Mouse (Mus musculus) Patski (cell line): ENCODE measurements around the gene 3300002I08Rik. TPM values are rescaled to one million over a fixed set of nuclear protein-coding genes. Genes with fewer than 3 reads are reported as not detected.
A peak's percentile ranks its signal among the peaks of the same experiment; 100 is the strongest.
"Not testable (repeated sequence)": the region's sequence is repeated elsewhere in the genome, so short reads cannot be mapped to it uniquely, and the experiment has no call there.

Experiments
- ATAC-seq: fragments of 100-300 bp; one replicate; pipeline ENCODE4 v1.8.0; 2021
- CTCF ChIA-PET: fragments of 350-600 bp; sonication (Branson Sonifier 250); formaldehyde crosslinking; loops from one replicate; lab custom pipeline; 2022; ENCODE audit warnings: inconsistent platforms; lab: Charles Lee
- POLR2A ChIA-PET: fragments of 350-600 bp; sonication (Branson Sonifier 250); formaldehyde crosslinking; loops from one replicate; lab custom pipeline; 2022; ENCODE audit warnings: antibody characterized with exemption, inconsistent platforms; lab: Charles Lee
- DNase-seq: peaks from one replicate; pipeline ENCODE4 v3.0.0-alpha.2; 2011; ENCODE audit warnings: low read depth, low spot score
- H3K27me3 ChIP-seq: fragments of 371-371 bp; one replicate; pipeline ENCODE4 v1.5.1; 2021
- CTCF ChIP-seq: fragments of 100-300 bp; IDR thresholded peaks from one replicate; pipeline ENCODE4 v1.5.1; 2021
- in situ Hi-C: fragments of 300-500 bp; cut with MboI; formaldehyde crosslinking; loops from 3 replicates; pipeline ENCODE4 v1.11.1; 2018; ENCODE audit warnings: low pct_unique_long_range_greater_than_20kb, mixed read lengths
- polyA plus RNA-seq: library from polyadenylated mRNA; unstranded; gene quantifications from one replicate; pipeline ENCODE4 v1.2.3, GENCODE M21; 2021

The 3300002I08Rik gene
- 3.8 TPM for polyA plus RNA-seq

DNA sequence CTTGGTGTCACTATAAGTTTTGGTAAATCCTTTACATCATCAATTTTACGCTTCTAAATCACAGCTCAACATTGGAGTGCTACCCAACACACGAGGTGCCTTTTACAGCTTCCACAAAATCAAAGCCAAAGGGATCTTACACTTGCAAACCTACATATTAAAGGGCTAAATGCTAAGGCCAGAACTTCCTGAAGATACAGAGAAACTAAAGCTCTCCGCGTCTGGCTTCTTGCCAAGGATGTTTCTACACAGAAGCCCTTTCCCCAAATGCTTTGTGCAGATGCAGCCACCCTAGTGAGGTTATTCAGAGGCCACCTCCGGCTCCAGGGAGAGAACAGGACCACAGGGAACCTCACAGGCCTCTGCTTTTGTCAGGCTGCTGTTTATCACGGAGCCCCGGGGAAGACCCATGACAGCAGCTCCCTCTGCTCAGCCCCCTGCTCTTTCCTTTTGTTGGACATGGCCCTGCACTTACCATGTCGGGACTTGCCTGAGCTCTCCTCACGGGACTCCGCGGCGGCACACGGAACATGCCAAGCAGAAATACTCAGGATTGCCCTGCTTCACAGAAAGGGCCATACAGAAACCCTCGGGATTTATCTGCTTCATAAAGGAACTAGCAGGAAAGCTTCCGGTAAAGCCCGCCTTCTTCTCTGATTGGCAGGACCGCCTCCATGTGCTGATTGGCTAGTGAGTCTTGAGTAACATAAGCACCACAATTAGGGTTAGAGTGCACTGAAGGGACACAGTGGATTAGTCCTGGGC lies at the start of gene 3300002I08Rik:
Gene 3300002I08Rik, minus strand, starts transcription at position 653 of the 765 bp plus-strand sequence.
- CTCF ChIA-PET, in situ Hi-C loops, POLR2A ChIA-PET: not testable (repeated sequence)

DNA sequence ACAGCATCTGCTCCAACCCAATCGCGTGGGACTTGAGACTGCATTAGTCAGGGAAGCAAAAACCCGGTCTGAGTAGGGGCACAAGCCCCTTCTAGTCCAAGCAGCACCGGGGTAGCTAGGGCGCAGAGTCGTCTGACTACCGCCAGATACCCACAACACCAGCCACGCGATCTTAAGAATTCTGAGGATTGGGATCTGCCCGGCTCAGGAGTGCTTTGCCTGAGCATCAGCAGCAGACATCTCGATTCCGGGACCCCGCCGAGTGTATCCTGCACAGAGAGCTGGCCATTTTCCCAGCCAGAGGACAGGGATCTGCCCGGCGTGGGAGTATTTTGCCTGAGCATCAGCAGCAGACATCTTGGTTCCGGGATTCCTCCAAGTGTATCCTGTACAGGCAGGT lies 49.6 kb upstream of the 3300002I08Rik start:
- ATAC-seq, in situ Hi-C loops, POLR2A ChIA-PET: not testable (repeated sequence)

More for the DNA sequence above, at the start of gene 3300002I08Rik:
- H3K27me3 ChIP-seq: not testable (repeated sequence)
- DNase-seq (peak; percentile 38), ATAC-seq (peak; percentile 98)

DNA sequence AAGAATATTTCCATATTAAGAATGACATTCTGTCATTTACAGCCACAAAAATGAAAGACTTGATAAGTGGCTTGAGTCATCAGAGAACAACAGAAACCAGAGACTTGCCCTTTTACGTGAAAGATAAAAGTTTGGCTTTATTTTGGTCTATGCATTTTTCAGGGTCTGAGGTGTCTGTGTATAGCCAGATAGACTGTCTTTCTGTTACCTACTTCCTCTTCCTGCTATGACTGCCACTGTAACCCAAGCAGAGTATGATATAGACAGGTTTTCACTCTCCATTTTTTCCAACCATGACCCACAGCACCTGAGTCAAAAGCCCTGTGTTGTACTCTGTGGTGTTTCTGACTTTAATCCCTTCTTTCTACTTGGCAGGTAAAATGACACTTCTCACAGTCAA lies 27.6 kb upstream of the 3300002I08Rik start:
- CTCF ChIA-PET: no interaction called here
- POLR2A ChIA-PET: no interaction called here
- TF ChIP-seq CTCF: no peak

More for the DNA sequence above, 49.6 kb upstream of the 3300002I08Rik start:
- CTCF ChIA-PET, H3K27me3 ChIP-seq, DNase-seq: not testable (repeated sequence)

DNA sequence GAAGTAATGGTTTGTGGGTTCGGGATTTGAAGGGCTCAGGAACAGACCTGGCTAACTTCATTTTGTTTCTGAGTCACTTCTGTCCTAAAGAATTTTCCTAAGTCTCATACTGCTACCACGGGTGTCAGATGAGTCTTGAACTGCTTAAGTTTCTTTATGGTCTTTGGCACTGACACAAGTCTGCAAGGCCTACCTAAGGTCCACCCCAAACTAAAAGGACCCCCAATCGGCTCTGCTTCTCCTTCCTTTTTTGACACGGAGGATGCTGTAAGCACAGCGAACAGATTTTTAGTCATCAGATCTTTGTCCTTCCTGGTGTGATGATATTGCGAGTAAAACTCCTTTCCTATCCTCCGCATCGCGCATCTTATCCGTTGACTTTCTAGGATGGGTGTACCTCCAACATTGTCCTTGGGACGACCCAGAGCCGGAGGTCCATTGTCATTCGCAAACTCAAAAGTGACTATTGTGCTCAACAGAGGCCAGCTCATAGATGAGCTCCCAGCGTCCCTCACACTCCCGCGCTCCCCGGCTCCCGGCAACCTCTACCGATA lies 23.1 kb upstream of the 3300002I08Rik start:
- ATAC-seq, in situ Hi-C loops, CTCF ChIA-PET, POLR2A ChIA-PET, DNase-seq, H3K27me3 ChIP-seq: not testable (repeated sequence)

More for the DNA sequence above, 27.6 kb upstream of the 3300002I08Rik start:
- DNase-seq: no peak
- in situ Hi-C loops: no loop called here
- H3K27me3 ChIP-seq: no peaks in the 10 kb centered on the region
- ATAC-seq: no peak

DNA sequence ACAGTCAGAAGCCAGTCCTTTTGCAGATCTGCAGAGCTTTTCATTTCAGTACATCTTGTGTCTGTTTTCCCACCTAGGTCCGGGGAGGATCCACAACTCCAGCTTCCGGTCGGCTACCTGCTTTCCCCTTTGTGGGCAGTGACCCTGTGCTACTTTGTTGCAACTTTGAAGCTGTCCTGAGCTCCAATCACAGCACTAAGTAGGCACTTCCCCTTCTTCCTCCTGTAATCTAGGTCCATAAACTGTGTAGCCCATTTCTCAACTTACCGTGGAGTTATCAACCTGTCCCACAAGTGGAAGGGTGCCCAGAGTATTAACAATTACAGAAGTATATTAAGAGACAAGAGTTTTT lies 289 bp upstream of the 3300002I08Rik start:
- POLR2A ChIA-PET: no interaction called here
- H3K27me3 ChIP-seq: peaks cover 4% of the 10 kb centered on the region
- DNase-seq: no peak
- CTCF ChIA-PET: no interaction called here
- TF ChIP-seq CTCF: no peak
- ATAC-seq: no peak
- in situ Hi-C loops: no loop called here

DNA sequence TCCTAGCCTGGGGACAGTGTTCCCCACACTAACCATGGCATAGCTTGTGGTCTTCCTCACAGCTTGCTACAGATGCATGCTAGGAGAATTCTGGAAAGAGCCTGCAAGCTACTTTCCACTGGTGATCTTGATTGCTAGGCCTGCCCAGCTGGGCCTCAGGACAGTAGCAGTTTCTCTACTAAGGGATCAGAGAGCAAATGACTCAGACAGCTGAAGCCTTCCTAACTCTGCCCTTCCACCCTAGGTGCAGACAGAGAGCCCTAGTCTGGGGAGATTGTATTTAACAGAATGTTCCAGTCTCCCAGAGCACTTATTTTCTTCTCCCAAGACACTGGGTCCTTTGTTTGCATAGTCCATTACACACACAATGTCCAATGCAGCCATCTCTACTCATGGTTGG lies 5.4 kb downstream of the 3300002I08Rik start:
- POLR2A ChIA-PET, CTCF ChIA-PET, ATAC-seq: not testable (repeated sequence)

DNA sequence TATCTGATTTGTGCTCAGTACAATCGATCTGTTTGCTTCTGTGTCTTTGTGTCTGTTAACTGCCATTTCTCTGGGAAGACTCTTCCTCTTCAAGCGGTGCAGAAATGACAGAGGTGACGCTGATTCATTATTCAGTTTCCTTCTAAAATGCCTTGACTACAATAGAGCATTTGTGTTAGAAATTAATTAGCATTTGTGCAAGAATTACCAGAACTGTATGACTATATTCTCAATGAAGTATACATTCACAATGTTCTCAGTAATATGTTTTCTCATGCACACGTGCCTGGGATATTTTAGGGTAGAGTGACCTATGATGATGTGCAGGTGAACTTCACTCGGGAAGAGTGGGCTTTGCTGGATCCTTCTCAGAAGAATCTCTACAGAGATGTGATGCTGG lies 39.2 kb downstream of the 3300002I08Rik start, which contains the start of gene Gm10130:
Gene Gm10130, plus strand, starts transcription at position 301 of the 400 bp plus-strand sequence.
- TF ChIP-seq CTCF: no peak
- in situ Hi-C loops: no loop called here
- POLR2A ChIA-PET: no interaction called here
- no peak for ATAC-seq
- no peak for DNase-seq
- CTCF ChIA-PET: no interaction called here
- H3K27me3 ChIP-seq: no peaks in the 10 kb centered on the region

More for the DNA sequence above, 5.4 kb downstream of the 3300002I08Rik start:
- H3K27me3 ChIP-seq, in situ Hi-C loops, DNase-seq: not testable (repeated sequence)

DNA sequence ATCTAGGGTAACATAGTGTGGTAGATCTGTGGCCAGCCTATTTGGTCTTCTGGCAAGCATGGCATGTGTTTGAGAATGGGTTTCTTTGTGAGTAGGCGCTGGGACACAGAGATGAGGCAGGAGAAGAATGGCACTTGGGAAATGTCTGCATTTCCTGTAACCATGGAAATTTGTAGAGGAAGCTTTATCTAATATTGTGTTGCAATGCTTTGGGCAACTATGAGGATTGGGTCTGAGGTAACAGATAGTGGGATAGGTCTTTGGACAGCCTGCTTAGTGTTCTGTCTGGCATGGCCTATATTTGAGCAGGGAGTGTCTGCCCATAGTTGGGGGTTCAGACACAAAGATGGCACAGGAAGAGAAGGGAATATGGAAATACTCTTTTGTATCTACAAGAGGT lies 43.6 kb downstream of the 3300002I08Rik start:
- ChIA-PET POLR2A (no interaction called here), CTCF (interaction anchor here (1.0 kb wide), 1 partner anchor 19 kb away, joined by 3 read pairs; no protein-coding TSS in a partner anchor)
- ATAC-seq (no peak), DNase-seq (no peak)
- H3K27me3 ChIP-seq: no peaks in the 10 kb centered on the region
- in situ Hi-C loops: no loop called here
- no peak for TF ChIP-seq CTCF

DNA sequence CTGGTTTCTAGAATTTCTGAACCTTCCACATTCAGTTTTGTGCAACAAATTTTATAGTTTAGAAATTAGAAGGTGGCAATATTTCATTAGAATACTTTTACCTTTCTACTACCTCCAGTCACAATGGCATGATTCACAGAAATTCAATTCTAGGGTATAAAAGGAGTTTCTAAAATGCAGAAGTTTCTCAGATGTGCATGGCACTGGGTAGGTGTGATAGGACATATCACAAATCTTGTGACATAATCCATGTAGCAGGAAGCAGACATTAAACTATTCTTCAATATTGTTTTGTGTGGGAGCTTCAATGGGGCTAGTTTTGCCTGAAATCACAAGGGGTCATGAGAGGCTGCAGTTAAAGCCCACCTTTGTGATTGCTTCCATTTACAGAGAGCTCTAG lies 46.4 kb downstream of the 3300002I08Rik start:
- H3K27me3 ChIP-seq: no peaks in the 10 kb centered on the region
- DNase-seq: no peak
- ATAC-seq: no peak
- POLR2A ChIA-PET: no interaction called here
- TF ChIP-seq CTCF: no peak
- in situ Hi-C loops: no loop called here
- CTCF ChIA-PET: no interaction called here

DNA sequence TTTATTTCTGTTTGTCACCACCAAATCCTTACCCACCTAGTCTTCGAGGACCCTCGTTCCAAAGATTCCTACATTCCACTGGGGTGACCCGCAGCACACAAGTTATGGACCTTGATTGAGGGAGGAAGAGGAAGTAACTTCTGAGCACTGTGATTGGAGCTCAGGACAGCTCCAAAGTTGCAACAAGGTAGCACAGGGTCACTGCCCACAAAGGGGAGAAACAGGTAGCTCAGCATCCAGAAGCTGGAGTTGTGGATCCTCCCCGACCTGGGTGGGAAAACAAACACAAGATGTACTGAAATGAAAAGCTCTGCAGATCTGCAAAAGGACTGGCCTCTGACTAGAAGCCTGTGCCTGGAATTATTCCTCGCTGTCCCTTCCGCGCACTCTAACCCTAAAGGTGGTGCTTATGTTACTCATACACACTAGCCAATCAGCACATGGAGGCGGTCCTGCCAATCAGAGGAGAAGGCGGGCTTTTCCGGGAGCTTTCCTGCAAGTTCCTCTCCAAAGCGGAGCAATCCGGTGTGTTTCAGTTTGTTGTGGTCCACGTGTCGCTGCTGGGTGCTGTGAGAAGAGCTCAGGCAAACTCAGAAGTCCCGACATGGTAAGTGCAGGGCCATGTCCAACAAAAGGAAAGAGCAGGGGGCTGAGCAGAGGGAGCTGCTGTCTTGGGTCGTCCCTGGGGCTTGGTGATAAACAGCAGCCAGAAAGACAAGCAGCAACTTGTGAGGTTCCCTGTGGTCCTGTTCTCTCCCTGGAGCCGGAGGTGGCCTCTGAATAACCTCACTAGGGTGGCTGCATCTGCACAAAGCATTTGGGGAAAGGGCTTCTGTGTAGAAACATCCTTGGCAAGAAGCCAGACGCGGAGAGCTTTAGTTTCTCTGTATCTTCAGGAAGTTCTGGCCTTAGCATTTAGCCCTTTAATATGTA lies 51.3 kb downstream of the 3300002I08Rik start:
- H3K27me3 ChIP-seq, in situ Hi-C loops, CTCF ChIA-PET: not testable (repeated sequence)
- ATAC-seq: peak; percentile 99
- POLR2A ChIA-PET: interaction anchor here (0.6 kb wide), 1 partner anchor 1415 kb away, joined by 3 read pairs; no protein-coding TSS in a partner anchor
- DNase-seq: peak; percentile 66
